Mouse (Mus musculus) testis, adult 2 months (tissue): Measurements from ENCODE around the gene Usp29.

Source experiments
- CTCF ChIP-seq: fragments of 200-500 bp; IDR thresholded peaks from 2 replicates; pipeline ENCODE4 v1.5.1; 2012; ENCODE audit warnings: low read depth, mild to moderate bottlenecking, inconsistent platforms, low read length, moderate library complexity; ENCODE audit not compliant: control insufficient read depth, insufficient read depth, insufficient replicate concordance
- POLR2A ChIP-seq: fragments of 200-500 bp; IDR thresholded peaks from 2 replicates; pipeline ENCODE4 v1.6.1; 2012; ENCODE audit warnings: low read depth, mild to moderate bottlenecking, inconsistent platforms, low read length, moderate library complexity; ENCODE audit not compliant: control insufficient read depth

- TF ChIP-seq CTCF: no peak
- no peak for TF ChIP-seq POLR2A
These were observed 156.5 kb downstream of the Usp29 start for GRCm38 (mm10) chr7:6886896-6887295.
